Mouse (Mus musculus) testis, adult 2 months (tissue): ENCODE results near the gene Tomm34.

ENCODE experiments used
- CTCF ChIP-seq: fragments of 200-500 bp; IDR thresholded peaks from 2 replicates; pipeline ENCODE4 v1.5.1; 2012; ENCODE audit warnings: low read depth, mild to moderate bottlenecking, inconsistent platforms, low read length, moderate library complexity; ENCODE audit not compliant: control insufficient read depth, insufficient read depth, insufficient replicate concordance
- POLR2A ChIP-seq: fragments of 200-500 bp; IDR thresholded peaks from 2 replicates; pipeline ENCODE4 v1.6.1; 2012; ENCODE audit warnings: low read depth, mild to moderate bottlenecking, inconsistent platforms, low read length, moderate library complexity; ENCODE audit not compliant: control insufficient read depth

DNA sequence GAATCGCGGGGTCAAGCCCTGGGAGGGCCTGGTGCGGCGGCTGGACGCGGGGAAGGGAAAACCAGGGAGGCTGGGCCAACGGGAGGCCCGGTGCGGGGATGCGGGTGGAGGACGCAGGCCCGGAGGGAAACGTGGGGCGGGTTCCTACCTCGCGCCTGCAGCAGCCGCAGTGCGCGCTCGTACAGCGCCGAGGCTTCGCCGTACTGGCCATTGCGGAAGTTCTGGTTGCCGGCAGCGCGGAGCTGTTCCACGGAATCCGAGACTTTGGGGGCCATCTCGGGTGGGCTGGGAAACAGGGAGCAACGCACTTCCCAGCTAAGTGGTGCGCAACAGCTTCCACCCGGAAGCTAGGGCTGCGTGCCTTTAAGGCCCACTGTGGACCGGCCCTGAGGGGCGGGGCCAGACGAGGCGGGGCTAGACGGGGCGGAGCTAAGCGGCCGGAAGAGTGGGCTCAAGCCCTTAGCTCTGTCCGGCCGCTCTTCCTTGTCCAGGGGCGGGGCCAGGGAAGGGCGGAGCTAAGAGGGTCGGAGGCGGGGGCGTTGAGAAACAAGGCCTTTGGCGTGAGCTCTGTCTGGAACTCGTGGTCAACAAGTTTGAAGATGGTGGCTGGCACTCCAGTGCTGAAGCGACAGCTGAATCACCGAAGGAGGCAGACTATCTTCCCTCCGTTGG, at the start of gene Tomm34:
- TF ChIP-seq POLR2A (peak; percentile 99), CTCF (peak; percentile 9; the same call in 1 of the 2 replicates)
